Mouse (Mus musculus) liver, postnatal 0 days (tissue): ENCODE results near the gene Sftpd.
A peak's percentile ranks its signal among the peaks of the same experiment; 100 is the strongest.

Experiments
- CTCF ChIP-seq: sonication (generic); IDR thresholded peaks from 2 replicates; pipeline ENCODE4 v1.5.1; 2016; ENCODE audit warnings: antibody characterized with exemption, low read depth
- EP300 ChIP-seq: IDR thresholded peaks from 2 replicates; pipeline ENCODE4 v1.6.1; 2016; ENCODE audit warnings: antibody characterized with exemption, low read depth, mild to moderate bottlenecking

DNA sequence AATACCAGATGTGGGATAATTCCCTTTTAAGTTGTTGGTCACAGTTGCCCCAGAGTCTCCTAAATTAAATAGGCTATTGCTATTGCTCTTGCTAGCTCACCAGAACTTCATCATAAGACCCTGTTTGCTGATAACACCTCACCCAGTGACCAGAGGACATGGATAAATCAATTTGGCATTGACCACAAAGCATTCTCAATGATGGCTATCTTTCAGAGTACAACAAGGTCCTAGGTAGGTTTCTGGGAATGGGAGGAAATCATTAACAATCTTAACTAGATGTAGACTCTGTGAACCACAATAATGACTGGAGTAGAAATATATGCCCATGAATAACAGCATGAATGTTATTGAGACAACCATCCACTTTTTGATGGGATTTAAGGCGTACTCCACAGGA, 44.3 kb downstream of the Sftpd start:
- TF ChIP-seq CTCF: no peak
- peak; percentile 55; the same call in 1 of the 2 replicates for TF ChIP-seq EP300
